28 mouse cellular contexts compared by ENCODE assay signal in the genomic region with DNA sequence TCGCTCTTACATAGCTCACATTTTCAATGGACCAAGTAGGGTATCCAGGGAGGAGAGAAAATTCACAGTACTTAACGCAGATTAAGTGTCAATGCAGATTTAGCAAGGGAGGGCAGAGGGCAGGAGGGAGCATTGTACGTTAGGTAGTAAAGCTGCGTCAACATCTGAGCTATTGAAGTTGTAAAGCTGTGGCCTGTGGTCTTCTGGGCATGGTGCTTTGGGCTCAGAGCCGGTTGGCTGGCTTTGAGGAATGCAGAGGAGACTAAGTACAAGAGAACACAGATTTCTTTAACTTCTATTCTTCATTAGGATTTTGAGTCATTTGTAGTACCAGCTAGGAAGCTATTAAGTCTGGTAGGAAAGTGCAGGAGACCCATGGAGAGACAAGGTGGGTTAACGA. TPM values are rescaled to one million over a fixed set of nuclear protein-coding genes. Genes with fewer than 3 reads are reported as not detected.
"Had no signal": no experiment of that assay in that cellular context is flagged by ENCODE, and none has a peak within 500 bp of the region (broad histone marks: within the 10 kb centered on the region; RNA-seq: fewer than 3 reads in every experiment).

No protein-coding gene starts in this region.

- H3K27me3 ChIP-seq: heart, embryonic 13.5 days; heart, embryonic 15.5 days; hindbrain, embryonic 13.5 days; hindbrain, embryonic 15.5 days; limb, embryonic 13.5 days; limb, embryonic 15.5 days; liver, embryonic 12.5 days had no signal

- H3K4me2 ChIP-seq: heart, embryonic 13.5 days; heart, embryonic 15.5 days; hindbrain, embryonic 13.5 days; hindbrain, embryonic 15.5 days; limb, embryonic 13.5 days; limb, embryonic 15.5 days; liver, embryonic 12.5 days had no signal

- H3K4me3 ChIP-seq: gastrocnemius, adult 2 months; heart, embryonic 10.5 days; heart, embryonic 13.5 days; heart, embryonic 15.5 days; hindbrain, embryonic 13.5 days; hindbrain, embryonic 15.5 days; limb, embryonic 13.5 days; limb, embryonic 15.5 days; liver, embryonic 12.5 days had no signal

- H3K9ac ChIP-seq: heart, embryonic 13.5 days; heart, embryonic 15.5 days; hindbrain, embryonic 13.5 days; hindbrain, embryonic 15.5 days; limb, embryonic 13.5 days; limb, embryonic 15.5 days; liver, embryonic 12.5 days; liver, embryonic 14.5 days had no signal

- H3K9me3 ChIP-seq: heart, embryonic 10.5 days; heart, embryonic 13.5 days; heart, embryonic 15.5 days; hindbrain, embryonic 13.5 days; hindbrain, embryonic 15.5 days; limb, embryonic 13.5 days; limb, embryonic 15.5 days; liver, embryonic 12.5 days had no signal

- H3K27ac ChIP-seq: gastrocnemius, adult 2 months; heart, embryonic 10.5 days; heart, embryonic 13.5 days; heart, embryonic 15.5 days; hindbrain, embryonic 13.5 days; hindbrain, embryonic 15.5 days; hindbrain, postnatal 0 days; limb, embryonic 13.5 days; limb, embryonic 15.5 days; liver, embryonic 12.5 days; liver, embryonic 14.5 days had no signal

- ATAC-seq: forebrain, embryonic 16.5 days; hindbrain, postnatal 0 days; intestine, embryonic 16.5 days; liver, embryonic 12.5 days had no signal

- DNase-seq: gastrocnemius, adult 2 months; gastrocnemius, postnatal 10 days; gastrocnemius, postnatal 25 days; heart, adult 18-20 months; heart, postnatal 14 days; heart, postnatal 36 days; kidney, adult 11 months; kidney, postnatal 25 days; layer of hippocampus, adult 9-11 months; layer of hippocampus, postnatal 36 days; left cerebral cortex, postnatal 4 days had no signal

RNA-seq across cellular contexts. Expression of gene Rnf151, which starts 2.3 kb away (rescaled TPM):
- polyA plus RNA-seq: forebrain, embryonic 16.5 days; heart, embryonic 13.5 days; heart, embryonic 15.5 days; heart, postnatal 0 days; hindbrain, embryonic 15.5 days; hindbrain, postnatal 0 days; intestine, embryonic 16.5 days; limb, embryonic 11.5 days; limb, embryonic 13.5 days; liver, adult 2 months had no signal

RNA-seq across cellular contexts. Expression of gene Rpl3l, which starts 12.1 kb away (rescaled TPM):
- polyA plus RNA-seq: forebrain, embryonic 16.5 days; hindbrain, embryonic 13.5 days; hindbrain, embryonic 15.5 days; intestine, embryonic 14.5 days; intestine, embryonic 16.5 days; kidney, embryonic 14.5 days; limb, embryonic 11.5 days; limb, embryonic 13.5 days; limb, embryonic 15.5 days; liver, adult 2 months; liver, embryonic 12.5 days had no signal
